Comparison of ENCODE assay signal across 7 mouse cellular contexts in genomic region chr2:34372305-34373301, GRCm38 (mm10). TPM values are rescaled to one million over a fixed set of nuclear protein-coding genes. Genes with fewer than 3 reads are reported as not detected.
A peak's percentile ranks its signal among the peaks of the same experiment; 100 is the strongest.
DNase-seq lines count a peak whose midpoint lies in the region; ATAC-seq and TF ChIP-seq lines count a peak whose summit lies in the region.

TSS of gene Pbx3 (minus strand) at chr2:34373142.

- no peaks in the 10 kb centered on the region for H3K9me3 ChIP-seq in intestine, postnatal 0 days (ENCODE audit: control insufficient read depth)
- H3K9me3 ChIP-seq in midbrain, embryonic 12.5 days, result no peaks in the 10 kb centered on the region

- peak within 1 kb of the TSS; percentile 95 for H3K27ac ChIP-seq in intestine, postnatal 0 days (ENCODE audit: low read depth, low read length)
- peak within 1 kb of the TSS; percentile 99 for H3K27ac ChIP-seq in midbrain, embryonic 12.5 days (replicated peaks)
- H3K27ac ChIP-seq in small intestine, adult 2 months (ENCODE audit: insufficient read depth, low read depth, low read length), result peak within 1 kb of the TSS; percentile 64

- WGBS in intestine, postnatal 0 days, result under 1% methylated on average over 70 of the region's 102 CpGs
- whole genome bisulfite sequencing in midbrain, embryonic 12.5 days, result under 1% methylated on average over 72 of the region's 102 CpGs
- WGBS in small intestine, adult 2 months, result under 1% methylated on average over 84 of the region's 102 CpGs

- peak; percentile 75 for TF ChIP-seq POLR2A in small intestine, adult 2 months (IDR thresholded peaks at IDR 0.05; ENCODE audit: low read depth, low read length)

- H3K9ac ChIP-seq in intestine, postnatal 0 days (ENCODE audit: low read depth, low read length), result peak within 1 kb of the TSS; percentile 84
- H3K9ac ChIP-seq in midbrain, embryonic 12.5 days (replicated peaks), result peak within 1 kb of the TSS; percentile 98

- intact Hi-C loops in left cerebral cortex, postnatal 4 days (cut with DNase I), result loop anchor here (5.0 kb wide), 2 partner anchors 145 to 270 kb away; no protein-coding TSS in a partner anchor

- ATAC-seq in intestine, postnatal 0 days, result peak; percentile 91
- ATAC-seq in midbrain, embryonic 12.5 days (ENCODE audit: low FRiP score, low read depth), result peak; percentile 93

- H3K4me1 ChIP-seq in intestine, postnatal 0 days (replicated peaks; ENCODE audit: control insufficient read depth, insufficient read depth, low read length), result no peaks in the 10 kb centered on the region
- H3K4me1 ChIP-seq in midbrain, embryonic 12.5 days, result peaks cover 29% of the 10 kb centered on the region
- no peaks in the 10 kb centered on the region; the same call in 1 of the 2 replicates for H3K4me1 ChIP-seq in small intestine, adult 2 months (ENCODE audit: control insufficient read depth, insufficient read depth, insufficient read length, low read length)

- no peaks in the 10 kb centered on the region for H3K36me3 ChIP-seq in intestine, postnatal 0 days (ENCODE audit: control insufficient read depth, insufficient read depth)
- no peaks in the 10 kb centered on the region for H3K36me3 ChIP-seq in midbrain, embryonic 12.5 days
- H3K36me3 ChIP-seq in small intestine, adult 2 months (ENCODE audit: control insufficient read depth, insufficient read depth, low read length), result no peaks in the 10 kb centered on the region

- H3K4me2 ChIP-seq in intestine, postnatal 0 days (replicated peaks; ENCODE audit: low read depth), result peak within 1 kb of the TSS; percentile 95
- peak within 1 kb of the TSS; percentile 87 for H3K4me2 ChIP-seq in midbrain, embryonic 12.5 days (replicated peaks)

- no peak for TF ChIP-seq CTCF in intestine, postnatal 0 days (IDR thresholded peaks at IDR 0.05; ENCODE audit: low read depth)
- TF ChIP-seq CTCF in small intestine, adult 2 months (IDR thresholded peaks at IDR 0.05; ENCODE audit: extremely low read depth, insufficient read length, insufficient replicate concordance, low read depth, low read length), result no peak

- H3K27me3 ChIP-seq in intestine, postnatal 0 days (replicated peaks; ENCODE audit: control insufficient read depth, insufficient read depth, low read length), result no peaks in the 10 kb centered on the region
- 0 out of 2 replicates have a peak, but pooled peaks cover 3% of the 10 kb centered on the region for H3K27me3 ChIP-seq in midbrain, embryonic 12.5 days
- H3K27me3 ChIP-seq in small intestine, adult 2 months (ENCODE audit: control insufficient read depth, insufficient read depth, low read length), result no peaks in the 10 kb centered on the region

- peak within 1 kb of the TSS; percentile 87 for H3K4me3 ChIP-seq in intestine, postnatal 0 days (ENCODE audit: low read depth, low read length)
- H3K4me3 ChIP-seq in midbrain, embryonic 12.5 days, result peak within 1 kb of the TSS; percentile 89
- peak within 1 kb of the TSS; percentile 83 for H3K4me3 ChIP-seq in small intestine, adult 2 months (ENCODE audit: low read depth, low read length)

- peak; percentile 99 for DNase-seq in adrenal gland, adult 2 months
- peak; percentile 93 for DNase-seq in embryo, embryonic 11.5 days (ENCODE audit: low read depth, low spot score)
- peak; percentile 96 for DNase-seq in gastrocnemius, postnatal 4 days (ENCODE audit: low spot score in 2 of 2)
- peak; percentile 99 for DNase-seq in left cerebral cortex, postnatal 4 days

RNA-seq across cellular contexts. Expression of gene Pbx3, which starts in this region (rescaled TPM):
- total RNA-seq in adrenal gland, adult 2 months (2021), result 10 to 100 TPM; 84.0 to 95.6 TPM
- 63.4 and 67.5 TPM in 2 replicates for polyA plus RNA-seq in adrenal gland, adult 2 months (2012; rRNA removed)
- total RNA-seq in gastrocnemius, postnatal 4 days (2021), result 10 to 100 TPM; 11.5 to 12.3 TPM
- polyA plus RNA-seq in intestine, postnatal 0 days (2015; fragmentation: Nextera tagmentation; extraction: Ambion mirVana), result 10.8 and 12.1 TPM in 2 replicates
- 10 to 100 TPM; 24.7 to 35.9 TPM for total RNA-seq in left cerebral cortex, postnatal 4 days (2021)
- polyA plus RNA-seq in midbrain, embryonic 12.5 days (2016; fragmentation: Nextera tagmentation; extraction: Ambion mirVana), result 76.6 and 79.3 TPM in 2 replicates
- polyA plus RNA-seq in small intestine, adult 2 months (2012; rRNA removed), result 3.5 and 3.9 TPM in 2 replicates

Comparison
In these comparisons a context has a peak if more than half of its experiments do, and no peak if none do; other contexts are left out.
1. Peak in every context shown above with its lines: DNase-seq, ATAC-seq, H3K4me3 ChIP-seq and H3K27ac ChIP-seq.